Mouse (Mus musculus) cortical plate, adult 2 months (tissue): ENCODE results near the gene Rsc1a1.

Experiments used
- CTCF ChIP-seq: fragments of 200-500 bp; IDR thresholded peaks from 2 replicates; pipeline ENCODE4 v1.5.1; 2011; ENCODE audit warnings: mild to moderate bottlenecking, control low read depth, low read length; ENCODE audit not compliant: insufficient read depth; ENCODE audit errors: extremely low read depth
- POLR2A ChIP-seq: fragments of 200-500 bp; IDR thresholded peaks from 2 replicates; pipeline ENCODE4 v1.6.1; 2011; ENCODE audit warnings: mild to moderate bottlenecking, low read length, control low read depth; ENCODE audit not compliant: insufficient read depth; ENCODE audit errors: extremely low read depth

DNA sequence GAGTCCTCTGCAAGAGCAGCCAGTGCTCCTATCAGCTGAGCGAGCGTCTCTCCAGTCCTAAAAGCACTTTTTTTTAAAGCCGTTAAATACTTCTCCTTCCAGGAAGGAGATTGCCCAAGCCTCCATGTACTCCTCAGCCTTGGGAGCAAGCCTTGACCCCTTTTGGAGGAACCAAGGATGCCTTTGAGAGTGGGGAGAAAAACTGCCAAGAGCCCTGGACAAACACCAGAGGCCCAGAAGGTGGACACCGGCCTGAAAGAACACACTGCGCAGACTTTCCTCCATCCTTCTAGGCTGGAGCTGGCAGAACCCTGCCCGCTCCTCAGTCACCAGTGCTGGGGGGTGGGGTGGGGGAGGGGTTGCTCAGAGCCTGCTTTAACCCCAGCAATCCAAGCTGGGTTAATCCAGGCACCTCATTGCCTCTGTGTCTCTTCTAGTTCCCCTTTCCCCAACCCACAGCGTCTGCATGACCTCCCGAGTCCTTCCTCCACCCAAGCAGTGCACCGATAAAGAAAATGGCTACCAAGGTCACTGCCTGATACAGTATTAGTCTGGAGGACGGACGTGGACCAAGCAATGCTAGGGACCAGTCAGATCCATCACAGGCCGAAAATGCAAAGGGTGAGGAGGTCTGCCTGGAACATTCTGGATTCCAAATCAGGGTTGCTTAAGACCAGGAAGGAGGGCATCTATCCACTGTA is 29.3 kb downstream of the Rsc1a1 start:
- TF ChIP-seq CTCF: no peak
- TF ChIP-seq POLR2A: no peak
